Mouse (Mus musculus): ENCODE measurements at regions not wholly inside any gene's neighbourhood (a gene's known extent, or its start where the extent isn't known, plus 50 kb on each side); places are given as distances from the start of the nearest gene placed in this dataset.

DNA sequence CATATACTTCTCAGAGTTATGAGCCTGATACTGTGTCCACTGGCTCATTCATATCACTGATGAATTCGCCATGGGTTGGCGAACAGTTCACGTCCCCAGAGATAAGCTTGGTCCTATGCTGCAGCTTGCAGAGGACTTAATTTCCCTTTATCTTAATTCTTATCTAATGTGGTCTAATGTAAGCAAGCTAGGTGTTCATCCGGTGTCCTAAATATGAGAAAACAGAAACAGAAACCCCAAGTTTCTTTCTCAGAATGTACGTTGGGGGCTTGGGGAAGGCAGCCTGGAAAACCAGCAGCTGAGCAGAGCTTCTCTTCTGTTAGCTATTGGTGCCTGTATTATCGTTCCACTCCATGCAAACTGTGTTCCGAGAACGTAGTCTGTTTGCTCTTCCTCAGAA is 170.1 kb downstream of the 1700064H15Rik start:
- Histone ChIP-seq H3K27ac (no peak overlapping the region), H3K4me3 (no peak overlapping the region)
- DNase-seq (ENCODE audit: low spot score in 2 of 2), result no peak
- TF ChIP-seq CTCF (conservative IDR thresholded peaks at IDR 0.05), result no peak

- DNase-seq (ENCODE audit: low spot score in 2 of 2), result no peak
- Histone ChIP-seq H3K4me3 (no peak overlapping the region), H3K27ac (no peak overlapping the region)
- TF ChIP-seq CTCF (conservative IDR thresholded peaks at IDR 0.05), result no peak
Observed at GRCm38 (mm10) chr3:19457431-19457830, 171.0 kb downstream of the 1700064H15Rik start.

GRCm38 (mm10) chr3:19455838-19456448 is 172.5 kb downstream of the 1700064H15Rik start:
- no peak for TF ChIP-seq CTCF (conservative IDR thresholded peaks at IDR 0.05)
- no peak for DNase-seq (ENCODE audit: low spot score in 2 of 2)
- no peak overlapping the region for H3K27ac ChIP-seq
- no peak overlapping the region for H3K4me3 ChIP-seq

DNA sequence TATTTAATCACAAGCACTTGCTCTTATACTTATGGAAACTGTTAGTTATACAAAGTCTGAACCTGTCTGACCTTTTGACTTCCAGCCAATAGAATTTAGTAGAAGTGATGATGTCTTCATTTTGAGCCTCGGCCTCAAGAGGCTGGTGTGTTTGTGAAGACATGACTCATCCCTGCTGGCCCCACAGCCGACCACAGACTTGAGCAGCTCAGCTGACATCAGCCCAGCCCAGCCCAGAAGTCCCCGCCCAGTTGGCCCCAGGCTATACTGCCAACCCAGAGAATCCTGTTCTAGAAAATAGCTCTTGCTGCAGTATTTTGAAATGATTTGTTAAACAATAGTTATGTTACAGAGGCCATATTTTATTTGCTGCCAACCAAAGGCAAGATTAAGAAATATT is 177.5 kb downstream of the 1700064H15Rik start:
- TF ChIP-seq CTCF (conservative IDR thresholded peaks at IDR 0.05), result no peak
- no peak overlapping the region for H3K27ac ChIP-seq

DNA sequence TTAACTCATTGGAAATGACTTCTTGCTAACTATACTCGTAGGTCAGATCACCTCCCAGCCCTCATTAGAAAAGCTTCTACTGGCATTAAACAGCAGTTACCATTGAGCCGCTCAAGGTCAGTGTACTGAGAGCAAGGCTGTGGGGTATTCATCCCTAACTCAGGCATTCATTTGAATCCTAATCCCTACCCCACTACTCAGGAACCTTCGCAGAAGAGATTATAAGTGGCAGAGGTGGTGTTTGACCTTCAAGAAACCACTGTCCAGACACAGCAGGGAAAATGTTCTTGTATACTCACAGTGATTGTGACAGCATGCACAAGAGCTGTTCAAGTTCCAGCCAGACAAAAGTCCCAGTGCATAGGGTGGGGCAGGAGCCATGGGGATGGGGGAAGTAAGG is 179.5 kb downstream of the 1700064H15Rik start:
- no peak for TF ChIP-seq CTCF (conservative IDR thresholded peaks at IDR 0.05)
- no peak overlapping the region for H3K4me3 ChIP-seq
- H3K27ac ChIP-seq, result no peak overlapping the region
- DNase-seq (ENCODE audit: low spot score in 2 of 2), result no peak

More for the DNA sequence above, 177.5 kb downstream of the 1700064H15Rik start:
- DNase-seq (ENCODE audit: low spot score in 2 of 2), result no peak
- no peak overlapping the region for H3K4me3 ChIP-seq

DNA sequence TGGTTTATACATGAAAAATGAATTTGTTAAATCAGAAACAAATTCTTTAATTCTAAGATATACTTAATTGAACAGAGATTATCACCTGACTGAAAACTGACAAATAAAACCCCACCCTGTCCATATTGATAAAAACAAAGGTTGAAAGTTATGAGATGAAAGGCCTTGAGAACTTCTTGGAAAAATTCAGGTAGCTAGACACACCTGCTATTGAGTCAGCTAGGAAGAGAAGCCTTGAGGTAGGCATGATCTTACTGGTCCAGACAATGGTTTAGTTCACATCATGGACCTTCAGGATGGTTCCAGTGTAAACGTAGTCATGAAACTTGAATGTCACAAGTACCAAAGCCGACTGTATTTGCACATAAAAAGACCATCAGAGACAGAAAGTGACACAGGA is 180.3 kb downstream of the 1700064H15Rik start:
- Histone ChIP-seq H3K27ac (no peak overlapping the region), H3K4me3 (no peak overlapping the region)
- TF ChIP-seq CTCF (conservative IDR thresholded peaks at IDR 0.05), result no peak
- DNase-seq (ENCODE audit: low spot score in 2 of 2), result no peak

GRCm38 (mm10) chr3:19447733-19448132 is 180.7 kb downstream of the 1700064H15Rik start:
- Histone ChIP-seq H3K27ac (no peak overlapping the region), H3K4me3 (no peak overlapping the region)
- no peak for DNase-seq (ENCODE audit: low spot score in 2 of 2)
- TF ChIP-seq CTCF (conservative IDR thresholded peaks at IDR 0.05), result no peak

DNA sequence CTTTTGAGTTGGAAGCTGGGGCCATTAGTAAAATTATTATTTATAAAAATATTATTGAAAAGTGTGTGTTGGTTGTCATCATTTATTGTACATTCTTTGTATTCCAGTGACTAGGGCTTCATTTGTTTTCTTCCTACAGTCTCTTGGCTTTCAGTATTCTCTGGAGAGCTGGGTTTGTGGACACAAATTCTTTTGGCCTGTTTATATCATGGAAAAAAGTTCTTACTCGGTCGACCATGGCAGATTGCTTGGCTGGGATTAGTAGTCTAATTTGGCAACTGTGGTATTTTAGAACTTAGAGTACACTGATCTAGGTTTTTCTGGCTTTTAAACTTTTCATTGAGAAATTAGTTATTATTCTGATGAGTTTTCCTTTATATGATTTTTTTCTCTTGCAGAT is 183.6 kb downstream of the 1700064H15Rik start:
- TF ChIP-seq CTCF (conservative IDR thresholded peaks at IDR 0.05), result no peak
- DNase-seq (ENCODE audit: low spot score in 2 of 2), result no peak
- no peak overlapping the region for H3K27ac ChIP-seq
- no peak overlapping the region for H3K4me3 ChIP-seq

GRCm38 (mm10) chr3:19441827-19442226 is 186.7 kb downstream of the 1700064H15Rik start:
- no peak overlapping the region for H3K4me3 ChIP-seq
- no peak overlapping the region for H3K27ac ChIP-seq
- no peak for TF ChIP-seq CTCF (conservative IDR thresholded peaks at IDR 0.05)
- DNase-seq (ENCODE audit: low spot score in 2 of 2), result no peak

DNA sequence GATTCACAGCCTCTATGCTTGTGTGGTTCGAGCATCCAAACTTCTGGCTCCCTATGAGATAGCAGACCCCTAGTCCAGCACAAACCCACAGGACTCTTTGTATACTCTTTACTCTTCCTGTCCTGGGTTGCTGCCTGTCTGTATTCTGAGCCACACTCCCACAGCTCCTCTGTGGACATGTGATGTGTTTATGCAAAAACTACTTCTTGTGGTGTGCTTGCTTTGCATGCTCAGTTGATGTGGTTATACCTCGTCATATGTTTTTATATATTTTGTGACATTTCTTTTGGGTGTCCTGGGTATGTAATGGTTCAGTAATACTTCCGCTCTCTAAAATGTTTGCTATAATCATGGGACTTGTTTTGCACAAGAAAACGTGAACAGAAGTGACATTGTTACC is 198.3 kb downstream of the 1700064H15Rik start:
- DNase-seq (ENCODE audit: low spot score in 2 of 2), result no peak
- Histone ChIP-seq H3K4me3 (no peak overlapping the region), H3K27ac (no peak overlapping the region)
- no peak for TF ChIP-seq CTCF (conservative IDR thresholded peaks at IDR 0.05)

DNA sequence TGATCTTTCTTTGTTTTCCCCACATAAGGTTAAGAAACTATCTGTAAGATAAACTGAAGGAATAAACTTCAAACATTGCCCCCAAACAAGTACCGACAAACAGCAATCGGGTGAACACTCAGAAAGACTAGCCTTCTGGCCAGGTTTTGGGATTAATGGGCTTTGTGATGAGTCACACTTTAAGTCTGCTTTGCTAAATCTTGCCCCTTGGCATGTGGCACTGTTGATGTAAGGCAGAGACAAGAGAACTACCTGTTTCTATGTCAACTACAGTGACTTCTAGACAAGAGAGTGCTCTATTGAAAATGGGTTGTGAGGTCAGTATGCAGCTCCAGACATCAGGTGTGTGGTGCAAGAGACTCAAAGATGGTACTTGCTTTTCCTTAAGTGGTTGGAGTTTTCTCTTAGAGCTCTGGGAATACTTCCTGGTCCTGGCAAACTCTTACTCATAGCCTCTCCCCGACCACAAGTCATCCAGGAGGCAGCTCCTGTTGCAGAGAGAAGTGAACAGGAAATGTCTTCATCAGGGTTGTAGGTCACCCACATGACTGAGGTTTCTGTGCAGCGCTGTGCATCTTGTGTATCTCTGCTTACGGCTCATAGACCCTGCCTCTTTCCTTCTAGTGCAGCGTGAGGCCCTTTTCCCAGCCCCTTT is 198.9 kb downstream of the 1700064H15Rik start:
- no peak overlapping the region for H3K27ac ChIP-seq
- no peak for DNase-seq (ENCODE audit: low spot score in 2 of 2)
- no peak overlapping the region for H3K4me3 ChIP-seq
- TF ChIP-seq CTCF (conservative IDR thresholded peaks at IDR 0.05), result no peak

- no peak for TF ChIP-seq CTCF (conservative IDR thresholded peaks at IDR 0.05)
- DNase-seq (ENCODE audit: low spot score in 2 of 2), result no peak
- Histone ChIP-seq H3K27ac (no peak overlapping the region), H3K4me3 (no peak overlapping the region)
Observed at GRCm38 (mm10) chr3:19429010-19429409, 199.5 kb downstream of the 1700064H15Rik start.

DNA sequence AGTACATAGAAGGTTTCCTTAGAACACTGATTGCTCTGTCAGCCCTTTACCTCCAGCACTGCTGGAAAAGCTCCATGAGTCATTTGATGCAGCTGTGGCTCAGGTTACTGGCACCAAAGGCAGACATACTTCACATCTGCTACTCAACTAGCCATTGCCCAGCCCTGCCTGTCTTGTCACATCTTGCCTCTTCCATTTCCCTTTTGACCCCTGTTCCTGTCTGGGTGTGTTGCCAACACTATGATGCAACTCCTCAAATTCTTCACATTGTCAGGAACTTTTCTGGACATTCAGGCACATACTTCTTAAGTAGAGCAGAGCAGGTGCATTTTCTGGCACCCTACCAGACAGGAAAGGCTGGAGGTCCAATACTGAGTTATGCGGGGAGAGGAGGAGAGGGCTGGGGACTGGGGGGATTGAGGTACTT is 202.3 kb downstream of the 1700064H15Rik start:
- Histone ChIP-seq H3K4me3 (no peak overlapping the region), H3K27ac (no peak overlapping the region)
- DNase-seq (ENCODE audit: low spot score in 2 of 2), result no peak
- TF ChIP-seq CTCF (conservative IDR thresholded peaks at IDR 0.05), result no peak

DNA sequence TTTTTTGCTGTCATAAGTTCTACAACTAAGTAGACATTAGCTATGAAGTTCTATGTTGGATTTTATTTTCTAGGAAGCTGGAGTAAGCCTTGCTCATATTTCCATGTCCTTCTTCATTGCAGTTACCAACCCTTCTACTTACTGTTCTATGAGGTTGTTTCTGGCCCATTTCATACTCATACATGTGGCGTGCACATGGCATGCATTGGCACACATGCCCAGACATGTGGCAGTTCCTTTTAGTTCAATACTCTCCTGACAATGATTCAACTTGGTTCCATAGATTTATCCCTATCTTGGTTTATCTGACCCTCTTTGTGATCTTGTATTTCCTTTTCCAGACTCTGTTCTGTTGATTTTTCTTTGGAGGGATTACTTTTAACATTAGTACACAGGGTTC is 203.2 kb downstream of the 1700064H15Rik start:
- no peak overlapping the region for H3K27ac ChIP-seq
- TF ChIP-seq CTCF (conservative IDR thresholded peaks at IDR 0.05), result no peak
- DNase-seq (ENCODE audit: low spot score in 2 of 2), result no peak
- no peak overlapping the region for H3K4me3 ChIP-seq
